Mouse (Mus musculus) liver, embryonic 11.5 days (tissue): ENCODE data around the gene Zfp870. TPM values are rescaled to one million over a fixed set of nuclear protein-coding genes. Genes with fewer than 3 reads are reported as not detected.

Source experiments
- ATAC-seq: fragments of 200-750 bp; cut with Nextera tagmentation; replicated peaks from 2 replicates; pipeline ENCODE4 v1.8.0; 2017; ENCODE audit warnings: moderate number of reproducible peaks, mild to moderate bottlenecking, moderate TSS enrichment, moderate library complexity; ENCODE audit not compliant: low FRiP score
- DNase-seq: peaks from one replicate; pipeline ENCODE4 v3.0.0-alpha.2; 2017; ENCODE audit warnings: low spot score
- H3K27ac ChIP-seq: fragments of 300-500 bp; sonication (generic); 2 replicates; pipeline ENCODE4 v1.5.1; 2014; ENCODE audit warnings: mild to moderate bottlenecking, low read depth, low read length, control low read depth
- H3K27me3 ChIP-seq: fragments of 300-500 bp; sonication (generic); replicated peaks from 2 replicates; pipeline ENCODE4 v1.6.1; 2014; ENCODE audit warnings: low read length, mixed read lengths; ENCODE audit not compliant: control insufficient read depth, insufficient read depth
- H3K36me3 ChIP-seq: fragments of 300-500 bp; sonication (generic); 2 replicates; pipeline ENCODE4 v1.6.1; 2014; ENCODE audit warnings: mild to moderate bottlenecking, low read length, moderate library complexity, mixed read lengths; ENCODE audit not compliant: control insufficient read depth, insufficient read depth
- H3K4me1 ChIP-seq: fragments of 300-500 bp; sonication (generic); replicated peaks from 2 replicates; pipeline ENCODE4 v1.6.1; 2014; ENCODE audit warnings: low read length, mixed read lengths; ENCODE audit not compliant: control insufficient read depth, insufficient read depth
- H3K4me2 ChIP-seq: fragments of 300-500 bp; sonication (generic); 2 replicates; pipeline ENCODE4 v1.6.1; 2014; ENCODE audit warnings: mild to moderate bottlenecking, control low read depth, moderate library complexity
- H3K4me3 ChIP-seq: fragments of 300-500 bp; sonication (generic); 2 replicates; pipeline ENCODE4 v1.5.1; 2014; ENCODE audit warnings: low read depth, low read length, control low read depth
- H3K9ac ChIP-seq: fragments of 300-500 bp; sonication (generic); 2 replicates; pipeline ENCODE4 v1.6.1; 2014; ENCODE audit warnings: low read depth, low read length, control low read depth
- H3K9me3 ChIP-seq: fragments of 300-500 bp; sonication (generic); 2 replicates; pipeline ENCODE4 v1.6.1; 2016; ENCODE audit warnings: low read length, inconsistent platforms, mixed read lengths; ENCODE audit not compliant: control insufficient read depth
- WGBS: fragments of 180-500 bp; shearing (Covaris S2); extraction: QIAGEN DNeasy Blood & Tissue Kit; methylation state at CpG from one replicate; pipeline ENCODE4 v1.1.7; 2014; 5-methylcytosine and 5-hydroxymethylcytosine counted together
- polyA plus RNA-seq: library from polyadenylated mRNA; unstranded; fragments of >200 nt; fragmentation: Nextera tagmentation; extraction: Ambion mirVana; gene quantifications from 2 replicates; pipeline ENCODE4 v1.2.1, GENCODE M21; 2014

Zfp870 gene
- polyA plus RNA-seq, 1 experiment from 2014 or later: 2.6 TPM

GRCm38 (mm10) chr17:32851581-32851980 lies 39.9 kb downstream of the Zfp870 start:
- Histone ChIP-seq H3K4me2 (no peak overlapping the region), H3K27ac (no peak overlapping the region), H3K4me1 (no peaks in the 10 kb centered on the region), H3K9me3 (no peaks in the 10 kb centered on the region), H3K9ac (no peak overlapping the region), H3K27me3 (no peaks in the 10 kb centered on the region), H3K4me3 (no peak overlapping the region), H3K36me3 (no peaks in the 10 kb centered on the region)
- no peak for ATAC-seq
- DNase-seq: no peak
- 63% methylated on average over 7 of the region's 7 CpGs for WGBS

GRCm38 (mm10) chr17:32841388-32841787 lies 50.1 kb downstream of the Zfp870 start:
- Histone ChIP-seq H3K27me3 (no peaks in the 10 kb centered on the region), H3K9ac (no peak overlapping the region), H3K27ac (no peak overlapping the region), H3K9me3 (no peaks in the 10 kb centered on the region), H3K4me1 (no peaks in the 10 kb centered on the region), H3K36me3 (no peaks in the 10 kb centered on the region), H3K4me2 (no peak overlapping the region), H3K4me3 (no peak overlapping the region)
- no peak for ATAC-seq
- DNase-seq: no peak
- 80% methylated on average over 2 of the region's 2 CpGs for WGBS

GRCm38 (mm10) chr17:32839083-32839802 lies 52.2 kb downstream of the Zfp870 start:
- H3K9ac ChIP-seq: no peak overlapping the region
- no peaks in the 10 kb centered on the region for H3K4me1 ChIP-seq
- no peaks in the 10 kb centered on the region for H3K9me3 ChIP-seq
- no peak overlapping the region for H3K4me3 ChIP-seq
- no peak for ATAC-seq
- no peak overlapping the region; the same call in 1 of the 2 replicates for H3K27ac ChIP-seq
- H3K27me3 ChIP-seq: no peaks in the 10 kb centered on the region
- H3K4me2 ChIP-seq: no peak overlapping the region
- WGBS: 48% methylated on average over 15 of the region's 15 CpGs
- no peaks in the 10 kb centered on the region for H3K36me3 ChIP-seq
- DNase-seq: peak; percentile 38

- peak overlapping the region; percentile 88 for H3K4me3 ChIP-seq
- ATAC-seq (no peak; the same call in 1 of the 2 replicates), DNase-seq (no peak)
- H3K27ac ChIP-seq: no peak overlapping the region
- H3K36me3 ChIP-seq: 0 out of 2 replicates have a peak, but pooled peaks cover 2% of the 10 kb centered on the region
- H3K4me2 ChIP-seq: peak overlapping the region; percentile 80
- H3K9ac ChIP-seq: no peak overlapping the region
- WGBS: 34% methylated on average over 3 of the region's 3 CpGs
- no peaks in the 10 kb centered on the region for H3K27me3 ChIP-seq
- H3K4me1 ChIP-seq: peaks cover 4% of the 10 kb centered on the region
- H3K9me3 ChIP-seq: no peaks in the 10 kb centered on the region
These were observed 61.0 kb downstream of the Zfp870 start for GRCm38 (mm10) chr17:32830418-32830782.

GRCm38 (mm10) chr17:32829540-32830417 lies 61.7 kb downstream of the Zfp870 start, which contains the start of gene Zfp799:
Zfp799 (minus strand) TSS chr17:32830261.
- Histone ChIP-seq H3K36me3 (peaks cover 5% of the 10 kb centered on the region; the same call in 1 of the 2 replicates), H3K9me3 (no peaks in the 10 kb centered on the region), H3K4me3 (peak within 1 kb of the TSS; percentile 88), H3K27me3 (no peaks in the 10 kb centered on the region), H3K4me2 (peak within 1 kb of the TSS; percentile 80), H3K9ac (peak within 1 kb of the TSS; percentile 88), H3K4me1 (peaks cover 4% of the 10 kb centered on the region), H3K27ac (peak within 1 kb of the TSS; percentile 62; the same call in 1 of the 2 replicates)
- peak; percentile 94 for ATAC-seq
- 2% methylated on average over 35 of the region's 35 CpGs for WGBS
- peak; percentile 78 for DNase-seq

Other genes starting within 250 kb of the Zfp870 start
- not detected in 2 replicates for gene Cyp4f40, start 232.7 kb downstream of the Zfp870 start, polyA plus RNA-seq
- 3.2 and 4.2 TPM in 2 replicates for gene Cyp4f15, start 206.0 kb downstream of the Zfp870 start, polyA plus RNA-seq
- 24.7 and 25.3 TPM in 2 replicates for gene Zfp871, start 103.4 kb downstream of the Zfp870 start, polyA plus RNA-seq
- gene Zfp811, start 81.7 kb downstream of the Zfp870 start, polyA plus RNA-seq: 1.3 and 1.6 TPM in 2 replicates
- gene Zfp799, start 61.4 kb downstream of the Zfp870 start, polyA plus RNA-seq: 6.0 and 6.7 TPM in 2 replicates
- not detected in 2 replicates for gene Cyp4f14, start 25.7 kb upstream of the Zfp870 start, polyA plus RNA-seq
- 7.2 and 8.1 TPM in 2 replicates for gene Cyp4f13, start 55.8 kb upstream of the Zfp870 start, polyA plus RNA-seq
- gene Zfp472, start 74.2 kb upstream of the Zfp870 start, polyA plus RNA-seq: 10.9 and 11.8 TPM in 2 replicates
- gene Zfp952, start 101.5 kb upstream of the Zfp870 start, polyA plus RNA-seq: 7.1 and 7.7 TPM in 2 replicates
- gene Zfp763, start 141.8 kb upstream of the Zfp870 start, polyA plus RNA-seq: 8.1 and 8.7 TPM in 2 replicates
- not detected in 2 replicates for gene 4921501E09Rik, start 176.4 kb upstream of the Zfp870 start, polyA plus RNA-seq
- gene Zfp563, start 197.7 kb upstream of the Zfp870 start, polyA plus RNA-seq: 2.8 and 3.1 TPM in 2 replicates
- not detected in 2 replicates for gene Morc2b, start 248.0 kb upstream of the Zfp870 start, polyA plus RNA-seq